Mouse (Mus musculus): ENCODE measurements at regions not wholly inside any gene's neighbourhood (a gene's known extent, or its start where the extent isn't known, plus 50 kb on each side); places are given as distances from the start of the nearest gene placed in this dataset.

DNA sequence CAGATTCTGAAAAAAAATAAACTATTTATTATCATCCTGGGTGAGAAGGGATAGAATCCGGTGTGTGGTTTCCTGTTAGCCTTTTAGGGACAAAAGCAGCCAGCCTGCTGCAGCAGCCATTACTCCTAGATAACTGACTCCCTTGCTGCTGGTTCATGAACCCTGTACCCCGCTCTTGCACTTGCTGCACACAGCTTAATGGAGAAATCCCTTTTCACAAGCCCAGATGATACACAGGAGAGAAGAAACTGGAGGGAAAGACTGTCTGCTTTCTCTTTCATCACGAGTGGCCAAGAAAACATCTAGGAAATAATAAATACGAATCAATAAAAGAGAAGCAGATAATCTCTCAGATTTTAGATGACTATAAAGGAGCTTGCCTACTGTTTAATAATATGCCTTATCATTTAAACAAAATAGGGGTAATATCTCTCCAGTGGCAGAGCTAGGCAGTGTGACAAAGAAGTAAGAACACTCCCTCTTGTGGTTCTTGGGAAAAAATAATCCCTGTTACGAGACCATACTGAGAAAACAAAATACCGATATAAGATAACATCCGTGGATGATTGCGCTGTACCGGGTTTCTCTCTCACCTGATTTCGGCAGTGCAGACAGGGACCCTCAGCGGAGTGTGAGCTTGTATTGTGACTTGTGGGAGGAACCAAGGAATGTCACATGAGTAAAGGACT, 98.0 kb upstream of the Ccdc54 start:
- TF ChIP-seq CTCF (IDR thresholded peaks at IDR 0.05; ENCODE audit: insufficient read depth, low read length), result no peak
- TF ChIP-seq POLR2A (IDR thresholded peaks at IDR 0.05; ENCODE audit: borderline replicate concordance, extremely low read depth, low read depth, low read length), result no peak

Data from lung, adult 2 months (tissue).